Mouse (Mus musculus): ENCODE measurements around the gene Zfp626.
"Not testable (repeated sequence)": the region's sequence is repeated elsewhere in the genome, so short reads cannot be mapped to it uniquely, and the experiment has no call there.

The Zfp626 gene

GRCm38 (mm10) chr7:27860396-27861235 lies 53.6 kb downstream of the Zfp626 start:
- peak; percentile 63 for DNase-seq (ENCODE audit: extremely low read depth, low read depth, low spot score)

GRCm38 (mm10) chr7:27862578-27862977 lies 55.6 kb downstream of the Zfp626 start:
- not testable (repeated sequence) for DNase-seq (ENCODE audit: extremely low read depth, low read depth, low spot score)
